Mouse (Mus musculus) midbrain, embryonic 10.5 days (tissue): ENCODE measurements around the gene Ifitm2. TPM values are rescaled to one million over a fixed set of nuclear protein-coding genes. Genes with fewer than 3 reads are reported as not detected.
A peak's percentile ranks its signal among the peaks of the same experiment; 100 is the strongest.
"Not testable (repeated sequence)": the region's sequence is repeated elsewhere in the genome, so short reads cannot be mapped to it uniquely, and the experiment has no call there.

Source experiments
- DNase-seq: peaks from one replicate; pipeline ENCODE4 v3.0.0-alpha.2; 2017; ENCODE audit warnings: low spot score
- H3K27ac ChIP-seq: fragments of 300-500 bp; sonication (generic); replicated peaks from 2 replicates; pipeline ENCODE4 v1.5.1; 2016; ENCODE audit warnings: mild to moderate bottlenecking
- H3K27me3 ChIP-seq: fragments of 300-500 bp; sonication (generic); 2 replicates; pipeline ENCODE4 v1.6.1; 2016; ENCODE audit warnings: low read depth, mild to moderate bottlenecking; ENCODE audit not compliant: poor library complexity, severe bottlenecking
- H3K36me3 ChIP-seq: fragments of 300-500 bp; sonication (generic); 2 replicates; pipeline ENCODE4 v1.6.1; 2016; ENCODE audit warnings: mild to moderate bottlenecking, moderate library complexity
- H3K4me1 ChIP-seq: fragments of 300-500 bp; sonication (generic); 2 replicates; pipeline ENCODE4 v1.6.1; 2016
- H3K4me3 ChIP-seq: fragments of 300-500 bp; sonication (generic); 2 replicates; pipeline ENCODE4 v1.5.1; 2016; ENCODE audit warnings: mild to moderate bottlenecking, moderate library complexity
- H3K9me3 ChIP-seq: fragments of 300-500 bp; sonication (generic); replicated peaks from 2 replicates; pipeline ENCODE4 v1.6.1; 2016; ENCODE audit warnings: mild to moderate bottlenecking
- WGBS: fragments of 180-500 bp; shearing (Covaris S2); methylation state at CpG from one replicate; pipeline ENCODE4 v1.1.7; 2016; 5-methylcytosine and 5-hydroxymethylcytosine counted together
- polyA plus RNA-seq: library from polyadenylated mRNA; unstranded; fragments of >200 nt; fragmentation: Nextera tagmentation; extraction: Ambion mirVana; gene quantifications from 2 replicates; pipeline ENCODE4 v1.2.1, GENCODE M21; 2016

The Ifitm2 gene
- polyA plus RNA-seq, 1 experiment from 2014 or later, result 352 TPM

GRCm38 (mm10) chr7:140982971-140983370, 27.2 kb upstream of the Ifitm2 start:
- no peaks in the 10 kb centered on the region for H3K27me3 ChIP-seq
- 0 out of 2 replicates have a peak, but pooled peaks cover 3% of the 10 kb centered on the region for H3K9me3 ChIP-seq
- no peak for DNase-seq
- H3K4me3 ChIP-seq, result no peak overlapping the region
- H3K27ac ChIP-seq, result no peak overlapping the region
- H3K36me3 ChIP-seq, result no peaks in the 10 kb centered on the region
- no peaks in the 10 kb centered on the region for H3K4me1 ChIP-seq
- 90% methylated on average over 7 of the region's 7 CpGs for WGBS

DNA sequence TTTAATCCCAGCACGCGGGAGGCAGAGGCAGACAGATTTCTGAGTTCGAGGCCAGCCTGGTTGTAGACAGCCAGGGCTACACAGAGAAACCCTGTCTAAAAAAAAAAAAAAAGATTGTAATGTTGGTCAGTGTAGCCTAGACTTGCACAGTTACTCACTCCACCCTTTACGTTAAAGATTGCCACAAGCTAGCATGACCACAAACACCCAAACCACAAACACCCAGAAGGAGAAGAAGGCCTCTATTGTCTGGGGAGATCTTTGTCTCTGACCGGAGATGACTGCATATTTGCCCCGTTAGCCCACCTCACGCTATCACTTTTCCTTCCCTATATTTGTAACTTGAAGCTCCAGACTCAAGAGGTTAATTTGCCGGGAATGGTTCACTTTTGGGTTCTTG, 25.9 kb upstream of the Ifitm2 start:
- Histone ChIP-seq H3K36me3 (no peaks in the 10 kb centered on the region), H3K27me3 (no peaks in the 10 kb centered on the region), H3K9me3 (0 out of 2 replicates have a peak, but pooled peaks cover 3% of the 10 kb centered on the region), H3K4me1 (no peaks in the 10 kb centered on the region), H3K27ac (no peak overlapping the region), H3K4me3 (no peak overlapping the region)
- WGBS, result 92% methylated on average over 8 of the region's 8 CpGs
- DNase-seq, result no peak

- not testable (repeated sequence) for H3K27ac ChIP-seq, H3K27me3 ChIP-seq, DNase-seq, H3K4me3 ChIP-seq, H3K36me3 ChIP-seq, H3K9me3 ChIP-seq
- WGBS, result 88% methylated on average over 9 of the region's 9 CpGs
- peaks cover 22% of the 10 kb centered on the region for H3K4me1 ChIP-seq
Observed at GRCm38 (mm10) chr7:140976720-140977119, 20.9 kb upstream of the Ifitm2 start.

- 0 out of 2 replicates have a peak overlapping the region, but pooled peaks have one; percentile 28 for H3K27ac ChIP-seq
- peaks cover 32% of the 10 kb centered on the region for H3K4me1 ChIP-seq
- H3K27me3 ChIP-seq, result no peaks in the 10 kb centered on the region
- no peak overlapping the region for H3K4me3 ChIP-seq
- H3K9me3 ChIP-seq, result no peaks in the 10 kb centered on the region
- H3K36me3 ChIP-seq, result no peaks in the 10 kb centered on the region
- WGBS, result 21% methylated on average over 3 of the region's 3 CpGs
- no peak for DNase-seq
Observed at GRCm38 (mm10) chr7:140975465-140975864, 19.7 kb upstream of the Ifitm2 start.

GRCm38 (mm10) chr7:140974940-140975339, 19.2 kb upstream of the Ifitm2 start:
- 9% methylated on average over 9 of the region's 9 CpGs for WGBS
- Histone ChIP-seq H3K27me3 (peaks cover 4% of the 10 kb centered on the region; the same call in 1 of the 2 replicates), H3K9me3 (no peaks in the 10 kb centered on the region), H3K4me3 (no peak overlapping the region), H3K27ac (0 out of 2 replicates have a peak overlapping the region, but pooled peaks have one; percentile 28), H3K4me1 (peaks cover 32% of the 10 kb centered on the region), H3K36me3 (no peaks in the 10 kb centered on the region)
- DNase-seq, result no peak

GRCm38 (mm10) chr7:140973396-140974165, 17.8 kb upstream of the Ifitm2 start:
- H3K4me3 ChIP-seq, result no peak overlapping the region
- WGBS, result 29% methylated on average over 14 of the region's 14 CpGs
- H3K36me3 ChIP-seq, result no peaks in the 10 kb centered on the region
- no peaks in the 10 kb centered on the region for H3K9me3 ChIP-seq
- H3K27me3 ChIP-seq, result peaks cover 16% of the 10 kb centered on the region; the same call in 1 of the 2 replicates
- DNase-seq, result no peak
- H3K4me1 ChIP-seq, result peaks cover 39% of the 10 kb centered on the region
- no peak overlapping the region for H3K27ac ChIP-seq

- DNase-seq, result no peak
- Histone ChIP-seq H3K27me3 (peaks cover 27% of the 10 kb centered on the region; the same call in 1 of the 2 replicates), H3K4me3 (no peak overlapping the region), H3K9me3 (no peaks in the 10 kb centered on the region), H3K27ac (no peak overlapping the region; the same call in 1 of the 2 replicates), H3K4me1 (peaks cover 52% of the 10 kb centered on the region), H3K36me3 (no peaks in the 10 kb centered on the region)
- WGBS, result 86% methylated on average over 8 of the region's 8 CpGs
Observed at GRCm38 (mm10) chr7:140971479-140972171, 15.8 kb upstream of the Ifitm2 start.

- peaks cover 27% of the 10 kb centered on the region; the same call in 1 of the 2 replicates for H3K27me3 ChIP-seq
- no peaks in the 10 kb centered on the region for H3K36me3 ChIP-seq
- DNase-seq, result no peak
- H3K4me1 ChIP-seq, result peaks cover 52% of the 10 kb centered on the region
- no peaks in the 10 kb centered on the region for H3K9me3 ChIP-seq
- H3K4me3 ChIP-seq, result no peak overlapping the region
- WGBS, result 53% methylated on average over 7 of the region's 7 CpGs
- no peak overlapping the region for H3K27ac ChIP-seq
Observed at GRCm38 (mm10) chr7:140970931-140971330, 15.1 kb upstream of the Ifitm2 start.

DNA sequence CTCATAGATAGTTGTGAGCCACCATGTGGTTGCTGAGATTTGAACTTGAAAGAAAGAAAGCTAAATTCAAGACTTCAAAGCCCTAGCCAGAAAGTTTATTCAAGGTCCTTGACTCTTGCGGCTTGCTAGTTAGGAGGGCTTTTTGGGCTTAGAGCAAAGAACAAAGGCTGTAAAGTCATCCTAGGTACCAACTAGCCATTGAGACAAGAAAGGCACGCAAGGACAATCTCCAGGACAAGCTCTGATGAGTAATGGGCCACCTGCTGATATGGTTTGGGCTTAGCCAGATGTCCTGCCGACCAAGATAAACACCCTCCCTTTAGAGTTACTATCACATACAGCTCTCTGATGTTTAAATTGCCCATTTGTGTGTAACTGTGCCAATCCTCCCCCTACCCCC, 12.9 kb upstream of the Ifitm2 start:
- H3K27ac ChIP-seq, H3K36me3 ChIP-seq, H3K9me3 ChIP-seq, DNase-seq, H3K4me3 ChIP-seq: not testable (repeated sequence)
- Histone ChIP-seq H3K4me1 (peaks cover 37% of the 10 kb centered on the region), H3K27me3 (peaks cover 27% of the 10 kb centered on the region; the same call in 1 of the 2 replicates)
- WGBS, result 6% methylated on average over 3 of the region's 3 CpGs

DNA sequence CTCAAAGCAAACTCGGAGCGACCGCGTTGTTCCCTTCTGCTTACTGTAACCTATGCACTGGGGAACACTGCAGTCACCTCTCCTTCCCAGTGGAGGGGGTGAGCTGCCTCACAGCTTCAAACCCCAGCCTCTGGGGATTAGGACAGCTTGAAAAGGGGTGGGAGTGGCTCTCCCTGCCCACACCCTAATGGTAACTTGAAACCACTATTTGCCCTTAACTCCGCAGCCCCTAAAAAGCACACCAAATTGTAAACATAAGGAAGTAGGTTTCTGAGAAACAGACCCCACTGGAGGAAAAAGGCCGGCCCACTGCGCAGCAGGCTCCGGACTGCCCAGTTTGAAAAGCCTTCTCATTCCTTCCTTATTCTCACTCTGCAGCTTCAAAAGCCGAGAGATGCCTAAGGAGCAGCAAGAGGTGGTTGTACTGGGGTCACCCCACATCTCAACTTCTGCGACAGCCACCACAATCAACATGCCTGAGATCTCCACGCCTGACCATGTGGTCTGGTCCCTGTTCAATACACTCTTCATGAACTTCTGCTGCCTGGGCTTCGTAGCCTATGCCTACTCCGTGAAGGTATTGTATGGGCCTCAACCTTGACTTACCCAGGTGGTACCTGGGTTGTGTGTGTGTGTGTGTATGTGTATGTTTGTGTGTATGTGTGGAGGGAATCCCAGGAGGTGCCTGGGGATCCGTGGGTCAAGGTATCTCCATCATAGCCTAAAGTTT, 12.2 kb upstream of the Ifitm2 start:
- DNase-seq, result peak; percentile 33
- no peaks in the 10 kb centered on the region for H3K9me3 ChIP-seq
- H3K27me3 ChIP-seq, result peaks cover 27% of the 10 kb centered on the region; the same call in 1 of the 2 replicates
- WGBS, result 4% methylated on average over 14 of the region's 14 CpGs
- H3K4me1 ChIP-seq, result peaks cover 30% of the 10 kb centered on the region
- H3K4me3 ChIP-seq, result peak overlapping the region; percentile 23; the same call in 1 of the 2 replicates
- H3K27ac ChIP-seq, result peak overlapping the region; percentile 59; the same call in 1 of the 2 replicates
- no peaks in the 10 kb centered on the region for H3K36me3 ChIP-seq

- Histone ChIP-seq H3K4me3 (peak within 1 kb of the TSS; percentile 23; the same call in 1 of the 2 replicates), H3K27ac (peak within 1 kb of the TSS; percentile 59; the same call in 1 of the 2 replicates), H3K36me3 (no peaks in the 10 kb centered on the region), H3K4me1 (peaks cover 30% of the 10 kb centered on the region), H3K9me3 (no peaks in the 10 kb centered on the region), H3K27me3 (peaks cover 27% of the 10 kb centered on the region; the same call in 1 of the 2 replicates)
- WGBS, result 79% methylated on average over 4 of the region's 4 CpGs
- DNase-seq, result no peak
Observed at GRCm38 (mm10) chr7:140966921-140967320, 11.1 kb upstream of the Ifitm2 start, which contains the start of gene Ifitm1. Ifitm1 (plus strand) TSS chr7:140967221.

DNA sequence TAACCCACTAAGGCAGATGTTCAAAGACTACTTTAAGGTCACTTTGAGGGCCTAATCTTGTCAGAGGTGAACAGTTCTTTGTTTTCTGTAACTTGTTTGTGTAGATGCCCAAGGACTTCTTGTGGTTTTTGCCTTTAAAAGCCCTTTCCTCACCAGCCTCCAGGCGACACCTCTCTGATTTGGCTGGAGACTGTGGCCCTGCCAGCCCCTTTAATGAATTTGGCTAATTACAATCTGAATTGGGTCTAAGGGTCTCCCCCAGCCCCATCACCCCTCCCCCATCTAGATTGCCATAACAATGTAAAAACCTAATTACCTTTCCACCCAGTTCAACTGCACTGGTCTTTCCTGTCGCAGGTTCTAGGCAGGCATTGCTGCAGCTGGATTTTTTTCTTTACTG, 6.9 kb upstream of the Ifitm2 start:
- DNase-seq, result no peak
- Histone ChIP-seq H3K27ac (no peak overlapping the region), H3K4me3 (no peak overlapping the region), H3K36me3 (no peaks in the 10 kb centered on the region), H3K9me3 (no peaks in the 10 kb centered on the region), H3K27me3 (peaks cover 8% of the 10 kb centered on the region), H3K4me1 (peaks cover 17% of the 10 kb centered on the region)
- WGBS, result 72% methylated on average over 2 of the region's 2 CpGs
